Mouse (Mus musculus) forebrain, embryonic 10.5 days (tissue): ENCODE results near the gene Polh. TPM values are rescaled to one million over a fixed set of nuclear protein-coding genes. Genes with fewer than 3 reads are reported as not detected.
A peak's percentile ranks its signal among the peaks of the same experiment; 100 is the strongest.

Source experiments
- DNase-seq: peaks from one replicate; pipeline ENCODE4 v3.0.0-alpha.2; 2017; ENCODE audit warnings: low spot score; ENCODE audit errors: extremely low spot score
- H3K27ac ChIP-seq: fragments of 300-500 bp; sonication (generic); 2 replicates; pipeline ENCODE4 v1.5.1; 2016; ENCODE audit warnings: mild to moderate bottlenecking
- H3K27me3 ChIP-seq: fragments of 300-500 bp; sonication (generic); 2 replicates; pipeline ENCODE4 v1.6.1; 2016; ENCODE audit warnings: mild to moderate bottlenecking; ENCODE audit not compliant: poor library complexity, severe bottlenecking
- H3K36me3 ChIP-seq: fragments of 300-500 bp; sonication (generic); replicated peaks from 2 replicates; pipeline ENCODE4 v1.6.1; 2016; ENCODE audit warnings: mild to moderate bottlenecking, moderate library complexity
- H3K4me1 ChIP-seq: fragments of 300-500 bp; sonication (generic); 2 replicates; pipeline ENCODE4 v1.6.1; 2016
- H3K4me3 ChIP-seq: fragments of 300-500 bp; sonication (generic); 2 replicates; pipeline ENCODE4 v1.5.1; 2016; ENCODE audit warnings: mild to moderate bottlenecking, moderate library complexity
- H3K9me3 ChIP-seq: fragments of 300-500 bp; sonication (generic); 2 replicates; pipeline ENCODE4 v1.6.1; 2016; ENCODE audit warnings: mild to moderate bottlenecking, moderate library complexity
- WGBS: fragments of 180-500 bp; shearing (Covaris S2); methylation state at CpG from one replicate; pipeline ENCODE4 v1.1.7; 2016; 5-methylcytosine and 5-hydroxymethylcytosine counted together
- polyA plus RNA-seq: library from polyadenylated mRNA; unstranded; fragments of >200 nt; fragmentation: Nextera tagmentation; extraction: Ambion mirVana; gene quantifications from 2 replicates; pipeline ENCODE4 v1.2.1, GENCODE M21; 2016

Polh gene
- polyA plus RNA-seq, 1 experiment from 2014 or later, result 14.5 TPM

- H3K36me3 ChIP-seq, result peaks cover 36% of the 10 kb centered on the region
- peaks cover 12% of the 10 kb centered on the region for H3K27me3 ChIP-seq
- no peaks in the 10 kb centered on the region for H3K9me3 ChIP-seq
- H3K4me3 ChIP-seq, result peak within 1 kb of the TSS; percentile 61
- H3K4me1 ChIP-seq, result peaks cover 19% of the 10 kb centered on the region
- DNase-seq, result peak; percentile 79
- 7% methylated on average over 37 of the region's 37 CpGs for WGBS
- H3K27ac ChIP-seq, result peak within 1 kb of the TSS; percentile 78
These were observed 58.6 kb downstream of the Polh start, which contains the start of gene Rsph9 for GRCm38 (mm10) chr17:46143578-46144423. Gene Rsph9 (minus strand): TSS chr17:46144216.

GRCm38 (mm10) chr17:46139872-46140271 lies 62.6 kb downstream of the Polh start:
- Histone ChIP-seq H3K9me3 (no peaks in the 10 kb centered on the region), H3K27me3 (peaks cover 12% of the 10 kb centered on the region), H3K4me3 (no peak overlapping the region), H3K36me3 (0 out of 2 replicates have a peak, but pooled peaks cover 5% of the 10 kb centered on the region), H3K4me1 (peaks cover 19% of the 10 kb centered on the region), H3K27ac (no peak overlapping the region)
- no peak for DNase-seq
- WGBS, result 87% methylated on average over 3 of the region's 3 CpGs

GRCm38 (mm10) chr17:46138563-46139236 lies 63.7 kb downstream of the Polh start:
- 85% methylated on average over 8 of the region's 8 CpGs for WGBS

GRCm38 (mm10) chr17:46132862-46133261 lies 69.6 kb downstream of the Polh start:
- Histone ChIP-seq H3K4me1 (peaks cover 7% of the 10 kb centered on the region), H3K27me3 (peaks cover 7% of the 10 kb centered on the region; the same call in 1 of the 2 replicates), H3K36me3 (peaks cover 33% of the 10 kb centered on the region), H3K4me3 (no peak overlapping the region), H3K9me3 (no peaks in the 10 kb centered on the region), H3K27ac (no peak overlapping the region)
- 82% methylated on average over 8 of the region's 8 CpGs for WGBS
- no peak for DNase-seq

More at GRCm38 (mm10) chr17:46138563-46139236, 63.7 kb downstream of the Polh start:
- peaks cover 11% of the 10 kb centered on the region for H3K27me3 ChIP-seq
- no peak for DNase-seq
- H3K4me1 ChIP-seq, result peaks cover 8% of the 10 kb centered on the region
- H3K9me3 ChIP-seq, result no peaks in the 10 kb centered on the region
- no peak overlapping the region for H3K4me3 ChIP-seq
- H3K36me3 ChIP-seq, result 0 out of 2 replicates have a peak, but pooled peaks cover 5% of the 10 kb centered on the region
- H3K27ac ChIP-seq, result no peak overlapping the region

DNA sequence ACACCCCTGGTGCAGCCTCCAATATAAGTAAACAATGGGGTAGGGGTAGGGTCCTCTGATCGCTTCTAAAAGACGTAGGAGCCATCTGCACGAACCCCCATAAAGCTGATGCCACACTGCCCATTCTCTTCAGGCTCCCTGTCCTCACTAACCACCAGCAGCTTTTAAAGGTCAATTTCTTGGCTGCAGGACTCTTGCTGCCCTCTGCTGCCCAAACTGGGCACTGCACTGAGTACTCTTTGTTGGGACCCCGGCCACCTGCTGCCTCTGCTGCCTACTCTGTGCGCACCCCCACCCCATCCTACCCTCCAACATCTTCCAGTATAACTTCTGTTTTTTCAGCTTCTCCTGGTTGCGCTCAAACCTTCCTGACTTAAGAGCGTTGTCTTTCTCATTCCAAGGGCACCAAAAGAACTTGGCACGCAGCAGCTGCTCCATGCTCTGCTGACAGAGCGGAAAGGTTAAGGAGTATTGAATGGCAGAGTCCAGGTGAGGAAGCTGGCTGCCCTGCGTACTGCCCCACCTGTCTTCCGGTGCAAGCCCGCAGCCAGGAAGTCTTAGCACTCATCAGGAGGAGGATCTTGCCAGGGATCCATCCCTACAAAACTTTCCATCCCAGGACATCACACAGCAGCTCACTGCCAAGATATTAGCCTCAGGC lies 70.3 kb downstream of the Polh start:
- no peaks in the 10 kb centered on the region for H3K9me3 ChIP-seq
- WGBS, result 16% methylated on average over 12 of the region's 12 CpGs
- DNase-seq, result peak; percentile 76

DNA sequence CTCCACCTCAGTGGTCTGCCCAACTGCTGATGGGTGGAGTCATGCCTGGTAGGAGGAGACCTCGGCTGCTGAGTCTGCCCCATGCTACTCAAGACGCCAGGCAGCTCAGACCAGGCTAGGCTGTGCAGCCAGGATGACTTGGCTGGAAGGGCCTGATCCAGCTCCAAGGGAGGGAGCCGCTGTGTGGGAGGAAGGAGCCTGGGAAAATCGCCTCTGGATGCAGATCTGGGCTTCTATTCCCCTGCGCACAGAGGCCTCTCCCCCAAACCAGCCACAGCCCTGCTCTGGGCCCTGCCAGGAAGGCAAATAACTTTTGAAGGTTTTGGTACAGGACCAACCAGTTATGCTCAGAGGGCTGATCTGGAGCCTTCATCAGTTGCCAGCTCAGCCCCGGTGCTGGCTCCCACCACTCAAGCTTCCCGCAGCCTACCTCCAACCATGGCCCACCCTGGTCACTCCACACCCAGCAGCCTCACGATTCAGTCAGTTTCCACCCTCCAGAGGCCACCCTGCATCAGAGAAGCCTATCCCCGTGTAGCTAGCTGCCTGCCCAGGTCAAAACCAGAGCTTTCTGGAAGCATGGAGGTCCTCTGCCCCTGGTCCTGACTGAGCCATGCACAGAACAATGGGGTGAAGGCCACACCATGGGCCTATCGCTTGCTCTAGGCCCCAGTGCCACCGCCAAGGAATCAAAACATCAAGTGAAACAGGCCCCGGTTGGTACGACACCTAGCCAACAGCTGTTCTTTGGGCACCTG lies 72.5 kb downstream of the Polh start:
- WGBS, result 84% methylated on average over 13 of the region's 13 CpGs
- Histone ChIP-seq H3K4me3 (no peak overlapping the region), H3K27me3 (peaks cover 7% of the 10 kb centered on the region; the same call in 1 of the 2 replicates), H3K27ac (peak overlapping the region; percentile 8; the same call in 1 of the 2 replicates), H3K4me1 (peaks cover 7% of the 10 kb centered on the region), H3K36me3 (peaks cover 57% of the 10 kb centered on the region), H3K9me3 (no peaks in the 10 kb centered on the region)
- no peak for DNase-seq

More for the DNA sequence above, 70.3 kb downstream of the Polh start:
- H3K27ac ChIP-seq, result no peak overlapping the region
- no peak overlapping the region; the same call in 1 of the 2 replicates for H3K4me3 ChIP-seq
- peaks cover 40% of the 10 kb centered on the region for H3K36me3 ChIP-seq
- H3K27me3 ChIP-seq, result peaks cover 7% of the 10 kb centered on the region; the same call in 1 of the 2 replicates
- H3K4me1 ChIP-seq, result peaks cover 7% of the 10 kb centered on the region

DNA sequence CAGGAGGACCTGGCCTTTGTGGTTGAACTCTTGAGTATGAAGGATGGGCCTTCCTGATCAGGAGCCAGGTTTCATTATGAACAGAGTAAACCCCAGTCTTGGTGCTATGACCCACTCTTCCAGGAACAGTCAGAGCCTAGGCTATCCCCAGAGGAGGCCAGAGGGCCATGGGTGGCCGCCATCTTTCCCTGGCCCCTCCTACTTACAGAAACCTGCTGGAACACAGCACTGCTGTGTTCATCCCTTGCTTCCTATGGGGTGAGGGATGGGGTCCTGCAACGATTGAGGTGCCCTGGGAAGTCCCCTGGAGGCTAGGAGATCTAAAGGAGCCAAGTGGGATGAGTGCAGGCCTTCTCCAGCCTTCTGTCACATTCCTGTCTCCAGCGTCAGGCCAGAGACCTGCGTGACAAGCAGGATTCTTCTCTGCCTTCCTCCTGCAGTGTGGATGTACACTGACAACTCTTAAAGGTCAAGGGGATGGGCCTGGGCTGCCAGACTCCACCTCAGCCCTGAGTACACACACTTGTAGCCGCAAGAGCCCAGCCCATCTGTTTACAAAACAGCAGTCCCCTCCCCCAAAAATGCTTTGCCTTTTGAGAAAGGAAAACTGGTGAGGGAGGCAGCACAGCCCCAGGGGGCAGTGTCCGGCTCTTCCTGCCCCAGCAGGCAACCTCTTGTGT lies 74.5 kb downstream of the Polh start:
- H3K27me3 ChIP-seq, result peaks cover 6% of the 10 kb centered on the region; the same call in 1 of the 2 replicates
- peaks cover 77% of the 10 kb centered on the region for H3K36me3 ChIP-seq
- H3K27ac ChIP-seq, result no peak overlapping the region
- 87% methylated on average over 6 of the region's 6 CpGs for WGBS
- no peak overlapping the region for H3K4me3 ChIP-seq
- DNase-seq, result no peak
- H3K9me3 ChIP-seq, result no peaks in the 10 kb centered on the region
- peaks cover 7% of the 10 kb centered on the region for H3K4me1 ChIP-seq

GRCm38 (mm10) chr17:46126608-46127007 lies 75.8 kb downstream of the Polh start:
- Histone ChIP-seq H3K27ac (no peak overlapping the region), H3K27me3 (no peaks in the 10 kb centered on the region), H3K36me3 (peaks cover 89% of the 10 kb centered on the region), H3K4me3 (no peak overlapping the region), H3K4me1 (no peaks in the 10 kb centered on the region), H3K9me3 (no peaks in the 10 kb centered on the region)
- WGBS, result 92% methylated on average over 6 of the region's 6 CpGs
- DNase-seq, result no peak

DNA sequence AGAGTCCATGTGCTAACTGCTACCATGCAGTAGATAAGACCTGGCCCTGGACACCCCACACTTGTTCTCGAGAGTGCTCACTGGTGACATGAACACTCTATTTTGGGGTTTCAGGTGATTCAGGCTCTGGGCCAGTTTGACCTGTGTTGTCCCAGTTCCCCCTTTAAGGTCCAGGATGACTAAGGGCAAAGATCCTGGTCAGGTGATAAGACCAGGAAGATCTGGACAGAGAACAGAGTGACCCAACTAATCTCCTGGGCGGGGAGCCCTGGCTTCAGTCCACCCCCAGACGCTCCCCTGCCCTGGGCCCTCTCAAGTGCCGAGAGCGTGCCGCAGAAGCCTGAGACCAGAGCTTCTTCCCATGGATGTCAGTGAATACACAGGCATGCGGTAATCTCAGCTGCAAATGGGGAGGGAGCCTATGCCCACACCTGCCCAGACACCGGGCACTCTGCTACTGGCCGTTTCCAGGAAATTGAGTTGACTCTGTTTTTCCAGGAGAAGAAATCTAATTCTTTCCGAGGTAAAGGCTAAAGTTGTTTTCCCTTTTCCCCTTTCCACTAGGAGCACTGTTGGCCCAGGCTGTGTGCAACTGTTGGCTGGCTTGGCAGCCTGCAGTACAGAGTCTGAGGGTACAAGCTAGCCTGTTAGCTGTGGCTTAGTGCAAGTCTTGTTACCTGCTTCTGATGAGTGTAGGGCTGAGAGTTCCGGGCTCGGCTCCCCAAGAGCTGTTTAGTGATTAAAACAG lies 78.3 kb downstream of the Polh start:
- Histone ChIP-seq H3K36me3 (peaks cover 90% of the 10 kb centered on the region), H3K9me3 (no peaks in the 10 kb centered on the region), H3K27me3 (no peaks in the 10 kb centered on the region), H3K4me3 (no peak overlapping the region), H3K27ac (no peak overlapping the region), H3K4me1 (no peaks in the 10 kb centered on the region)
- DNase-seq, result no peak
- WGBS, result 92% methylated on average over 12 of the region's 12 CpGs

DNA sequence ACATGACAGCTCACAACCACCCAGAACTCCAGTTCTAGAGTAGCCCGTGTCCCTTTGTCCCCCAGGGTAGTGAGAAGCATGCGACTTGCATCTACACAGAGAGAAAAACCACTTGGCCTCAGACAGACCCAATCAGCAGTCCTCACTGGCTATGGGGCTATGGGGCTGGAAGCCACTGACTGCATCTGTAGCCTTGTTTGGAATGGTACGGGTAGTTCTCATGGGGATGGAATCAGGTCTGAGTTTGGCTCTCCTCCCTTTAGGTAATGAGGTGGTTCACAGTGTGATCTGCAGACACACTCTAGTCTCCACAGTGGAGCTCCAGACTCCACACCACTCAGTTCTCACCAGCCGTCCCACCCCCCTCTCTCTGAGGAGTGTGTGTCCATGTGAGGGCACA lies 79.2 kb downstream of the Polh start:
- Histone ChIP-seq H3K27me3 (no peaks in the 10 kb centered on the region), H3K4me3 (no peak overlapping the region), H3K36me3 (peaks cover 90% of the 10 kb centered on the region), H3K27ac (no peak overlapping the region), H3K9me3 (no peaks in the 10 kb centered on the region), H3K4me1 (no peaks in the 10 kb centered on the region; the same call in 1 of the 2 replicates)
- 95% methylated on average over 4 of the region's 4 CpGs for WGBS
- DNase-seq, result no peak

DNA sequence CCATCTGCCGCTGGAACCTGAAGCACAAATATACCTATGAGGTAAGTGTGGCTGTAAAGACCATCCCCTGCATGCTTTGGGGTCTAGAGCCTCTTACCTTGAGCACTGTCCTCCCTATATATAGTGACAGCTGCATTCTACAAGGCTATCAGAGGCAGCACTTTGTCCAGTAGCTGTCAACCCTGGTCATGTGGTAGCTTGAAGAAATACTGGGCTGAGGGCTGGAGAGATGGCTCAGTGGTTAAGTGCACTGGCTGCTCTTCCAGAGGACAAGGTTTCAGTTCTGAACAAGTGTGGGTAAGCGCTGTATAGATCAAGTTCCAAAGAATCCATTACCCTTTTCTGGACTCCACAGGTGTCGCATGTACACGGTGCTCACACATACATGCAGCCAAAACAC lies 79.7 kb downstream of the Polh start:
- DNase-seq, result no peak

More for the DNA sequence above, 79.7 kb downstream of the Polh start:
- peaks cover 2% of the 10 kb centered on the region; the same call in 1 of the 2 replicates for H3K4me1 ChIP-seq
- peaks cover 90% of the 10 kb centered on the region for H3K36me3 ChIP-seq
- 95% methylated on average over 4 of the region's 4 CpGs for WGBS
- no peak overlapping the region for H3K27ac ChIP-seq
- no peak overlapping the region for H3K4me3 ChIP-seq
- H3K9me3 ChIP-seq, result no peaks in the 10 kb centered on the region
- H3K27me3 ChIP-seq, result no peaks in the 10 kb centered on the region
